Mouse (Mus musculus) frontal cortex, postnatal 14 days (tissue): ENCODE measurements around the gene Ciao2b.

Experiments
- DNase-seq, 2 experiments: peaks; one replicate each; pipeline ENCODE4 v3.0.0; 2022; ENCODE audit warnings: low spot score in 2 of 2

Gene Ciao2b

DNA sequence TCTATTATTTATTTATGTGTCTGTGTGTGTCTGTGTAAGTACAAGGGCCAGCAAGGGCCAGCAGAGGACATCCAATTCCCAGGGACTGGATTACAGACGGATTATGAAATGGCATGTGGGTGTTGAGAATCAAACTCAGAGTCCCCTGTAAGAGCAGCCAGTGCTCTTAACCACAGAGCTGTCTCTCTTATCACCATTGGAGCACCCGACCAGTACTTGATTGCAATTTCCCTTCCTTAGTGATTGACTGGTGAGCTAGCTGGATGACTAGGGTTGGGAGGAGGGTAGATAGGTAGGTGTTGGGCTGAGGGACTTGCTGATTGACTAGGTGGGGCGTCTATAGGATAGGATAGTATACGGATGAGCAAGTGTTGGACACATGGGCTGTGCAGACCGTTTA, 21.0 kb downstream of the Ciao2b start:
- no peak for DNase-seq

DNA sequence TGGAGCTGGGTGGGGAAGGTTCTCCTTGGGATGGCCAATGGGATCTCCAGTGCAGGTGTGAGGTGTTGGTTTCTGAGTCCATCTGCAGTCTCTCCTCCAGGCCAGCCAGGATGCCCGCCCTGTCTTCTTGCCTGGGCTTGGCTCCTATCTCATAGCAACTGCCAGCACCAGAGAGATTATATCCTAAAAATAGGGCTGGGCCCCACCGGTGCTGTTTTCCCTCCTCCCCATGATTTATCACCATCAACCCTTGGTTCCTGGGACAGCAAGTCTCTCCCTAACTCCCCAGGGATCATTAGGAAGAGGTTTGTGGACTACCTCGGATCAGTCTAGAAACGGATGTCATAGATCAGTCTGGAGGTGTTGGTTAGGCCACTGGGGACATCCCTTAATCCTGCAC, 28.6 kb downstream of the Ciao2b start:
- DNase-seq = no peak

DNA sequence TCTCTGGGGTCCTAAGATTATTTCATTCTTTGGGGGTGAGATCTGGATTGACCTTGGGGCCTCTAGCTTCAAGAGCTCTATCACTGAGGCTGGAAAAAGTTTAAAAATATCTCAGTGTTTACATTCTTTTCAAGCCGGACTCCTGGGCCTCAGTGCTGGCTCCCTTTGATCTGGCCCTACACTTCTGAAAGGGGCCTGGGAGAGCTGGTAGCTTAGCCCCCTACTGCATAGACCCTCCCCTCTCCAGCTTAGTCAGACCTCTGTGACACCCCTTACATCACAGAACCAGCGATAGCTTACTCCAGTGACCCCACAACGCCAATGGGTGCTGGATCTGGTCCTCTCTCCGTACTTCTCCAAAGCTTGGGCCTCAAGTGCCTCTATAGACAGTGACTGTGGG, 30.2 kb downstream of the Ciao2b start:
- DNase-seq = no peak

DNA sequence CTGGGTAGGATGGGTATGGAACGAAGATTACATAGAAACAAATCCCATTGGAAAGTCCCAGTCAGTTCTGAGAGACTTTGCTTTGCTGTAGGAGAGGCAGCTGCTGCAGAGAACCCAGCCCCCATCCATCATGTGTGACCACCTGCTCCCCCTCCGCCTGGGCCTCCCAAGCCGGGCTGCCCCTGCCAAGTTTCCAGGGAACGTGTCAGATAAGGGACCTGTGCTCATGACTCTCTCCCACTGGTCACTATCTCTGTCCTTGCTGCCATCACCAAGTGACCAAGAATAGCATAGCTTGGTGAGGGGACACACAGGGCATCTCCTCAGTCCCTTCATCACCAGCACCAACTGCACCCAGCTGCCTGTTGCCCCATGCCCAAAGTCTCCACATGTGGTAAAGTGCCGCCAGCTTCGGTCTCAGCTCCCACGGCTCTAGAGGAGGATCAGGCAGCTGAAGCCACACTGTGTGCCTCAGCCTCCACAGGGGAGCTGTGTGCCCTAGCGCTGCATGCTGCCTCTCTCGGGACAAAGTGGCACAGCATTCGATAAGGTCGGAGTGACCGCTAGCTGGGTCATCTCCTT, 31.5 kb downstream of the Ciao2b start:
- DNase-seq = no peak

DNA sequence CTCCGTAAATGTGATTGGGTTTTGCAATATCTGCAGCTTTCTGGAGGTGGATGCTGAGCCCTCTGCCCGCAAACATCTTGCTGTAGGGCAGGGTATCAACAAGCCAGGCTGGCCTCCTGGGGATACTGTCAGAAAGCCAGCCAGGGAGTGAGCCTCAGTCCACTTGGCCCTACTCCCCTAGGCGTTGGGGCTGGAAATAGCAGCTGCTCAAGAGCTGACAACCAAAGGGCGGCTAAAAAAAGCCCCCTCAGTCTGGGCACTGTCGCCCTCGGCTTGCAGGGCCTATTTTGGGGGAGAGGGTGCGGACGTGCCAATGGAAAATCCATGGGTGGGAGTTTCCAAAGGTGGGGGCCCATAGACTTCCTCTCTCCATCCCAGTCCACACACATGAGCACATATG, 32.5 kb downstream of the Ciao2b start:
- DNase-seq = no peak

DNA sequence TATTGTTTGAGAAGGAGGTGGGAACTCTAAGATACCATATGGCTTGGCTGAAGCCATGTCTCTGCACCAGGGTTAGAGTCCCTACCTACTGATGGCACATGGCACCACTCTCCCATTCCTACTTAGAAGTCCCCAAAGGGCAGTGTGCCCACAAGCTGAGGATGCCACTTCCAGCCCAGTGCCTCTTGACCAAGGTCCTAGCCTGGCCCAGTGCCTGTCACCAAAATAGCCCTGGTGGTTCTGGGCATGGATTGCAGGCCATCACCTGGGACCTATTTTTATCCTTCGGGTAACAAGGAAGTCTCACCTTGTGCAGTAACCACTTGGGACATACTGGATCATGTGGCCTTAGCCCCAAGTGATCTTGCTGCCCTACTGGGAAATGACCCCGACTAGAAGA, 33.8 kb downstream of the Ciao2b start:
- DNase-seq = no peak

DNA sequence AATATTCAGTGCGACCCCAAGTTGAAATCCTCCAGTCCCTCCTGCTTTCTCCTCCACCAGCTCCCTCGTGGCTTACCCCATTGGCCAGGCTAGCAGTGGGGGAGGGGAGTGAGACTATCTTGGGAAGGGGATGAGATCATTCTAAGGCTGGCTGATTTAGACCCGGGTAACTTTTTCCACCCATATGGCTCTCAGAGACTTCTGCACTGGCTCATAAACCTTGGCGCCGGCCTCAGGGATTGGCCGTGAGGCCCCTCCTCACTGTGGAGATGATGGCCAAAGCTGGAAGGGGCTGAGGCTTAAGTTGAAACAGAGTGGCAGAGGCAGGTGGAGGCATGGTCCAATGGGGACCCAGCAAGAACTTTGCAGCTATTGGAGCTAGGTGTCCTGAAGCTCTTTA, 35.4 kb downstream of the Ciao2b start:
- no peak for DNase-seq

DNA sequence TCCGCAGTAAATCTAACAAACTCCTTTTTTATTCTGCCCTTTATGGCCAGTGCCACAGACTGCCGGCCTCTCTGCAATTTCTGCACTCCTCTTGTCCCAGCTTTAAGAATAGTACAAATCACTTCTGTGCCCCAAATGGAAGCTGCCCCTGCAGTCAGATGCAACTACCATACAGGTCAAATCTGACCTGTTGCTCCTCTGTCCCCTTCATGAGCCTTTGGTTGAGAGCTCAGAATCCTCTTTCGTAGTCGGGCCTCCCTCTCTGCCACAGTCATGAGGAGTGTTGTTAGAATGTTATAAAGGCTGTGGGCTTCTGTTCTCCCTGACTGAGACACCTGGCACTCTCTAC, 38.5 kb downstream of the Ciao2b start:
- DNase-seq = no peak

DNA sequence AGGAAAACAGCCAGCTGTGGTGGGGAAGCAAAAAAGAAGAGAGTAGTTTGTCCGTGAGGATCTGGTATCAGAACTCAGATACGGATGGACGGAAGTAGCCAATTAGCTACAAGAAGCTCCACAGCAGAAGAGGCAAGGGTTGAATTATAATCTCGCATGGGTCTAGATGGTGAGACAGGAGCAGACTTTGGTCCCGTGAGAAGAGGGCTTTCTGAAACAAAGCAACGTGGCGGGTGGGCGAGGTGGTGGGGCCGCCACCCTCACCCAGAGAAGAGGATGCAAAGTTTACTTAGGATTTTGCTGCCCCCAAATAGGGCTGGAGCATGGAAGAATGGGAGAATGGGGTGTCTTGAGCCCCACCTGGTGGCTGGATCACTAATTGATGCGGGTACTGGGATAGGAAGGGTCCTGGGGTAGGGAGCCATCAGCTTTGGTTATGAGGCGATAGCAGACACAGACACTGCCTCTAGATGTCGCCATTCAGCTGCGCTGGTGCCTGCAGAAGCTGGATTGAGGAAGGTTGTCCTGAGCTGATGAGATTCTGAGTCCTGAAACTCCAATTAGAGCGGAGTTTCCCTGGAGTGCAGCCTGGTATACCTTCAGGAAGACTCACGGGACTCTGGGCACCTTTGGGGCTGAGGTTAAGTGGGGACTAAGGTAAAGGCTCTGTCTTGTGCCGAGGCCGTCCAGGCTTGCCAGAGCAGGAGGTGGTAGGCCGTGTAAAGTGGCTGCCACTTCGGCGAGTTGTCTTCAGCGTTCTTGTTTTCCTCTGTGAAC, 39.1 kb downstream of the Ciao2b start:
- peak; percentile 75 to 80 for DNase-seq

DNA sequence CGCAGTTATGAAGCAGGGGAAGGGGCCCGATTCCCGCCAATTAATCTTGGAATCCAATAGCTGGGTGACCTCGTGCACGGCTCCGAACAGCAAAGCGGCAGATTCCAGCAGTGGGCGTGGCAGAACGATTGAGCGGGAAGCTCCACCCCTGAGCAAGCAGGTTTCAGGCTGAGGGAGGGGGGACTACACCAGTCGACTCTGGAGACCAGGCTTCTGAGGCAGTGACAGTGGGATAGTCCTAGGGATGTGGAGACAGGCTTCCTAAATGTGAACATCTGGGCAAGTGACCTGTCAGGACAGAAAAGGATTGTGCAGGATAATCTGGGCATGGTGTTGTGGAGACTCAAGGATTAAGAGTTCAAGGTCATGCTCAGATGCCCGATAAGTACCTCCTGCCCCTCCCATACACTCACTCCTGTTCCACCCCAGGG, 39.8 kb downstream of the Ciao2b start:
- DNase-seq = no peak

DNA sequence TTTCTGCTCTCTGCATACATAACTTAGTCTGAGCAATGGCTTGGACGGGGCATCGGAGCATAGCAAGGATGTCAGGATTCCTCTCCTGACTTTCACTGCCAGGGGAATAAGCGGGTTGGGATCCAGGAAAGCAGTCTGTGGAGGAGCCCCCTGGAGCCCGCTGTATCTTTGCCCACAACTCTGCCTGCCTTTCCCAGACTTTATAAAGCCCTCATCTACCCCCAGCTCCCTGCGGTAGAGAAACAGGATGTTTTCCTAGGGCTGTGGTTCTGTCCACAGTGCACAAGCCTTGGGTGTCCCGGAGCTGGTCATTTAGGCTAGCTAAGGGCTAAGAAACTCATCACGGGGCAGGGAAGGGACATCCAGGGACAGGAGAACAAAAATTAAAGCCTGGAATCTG, 40.4 kb downstream of the Ciao2b start:
- no peak for DNase-seq

DNA sequence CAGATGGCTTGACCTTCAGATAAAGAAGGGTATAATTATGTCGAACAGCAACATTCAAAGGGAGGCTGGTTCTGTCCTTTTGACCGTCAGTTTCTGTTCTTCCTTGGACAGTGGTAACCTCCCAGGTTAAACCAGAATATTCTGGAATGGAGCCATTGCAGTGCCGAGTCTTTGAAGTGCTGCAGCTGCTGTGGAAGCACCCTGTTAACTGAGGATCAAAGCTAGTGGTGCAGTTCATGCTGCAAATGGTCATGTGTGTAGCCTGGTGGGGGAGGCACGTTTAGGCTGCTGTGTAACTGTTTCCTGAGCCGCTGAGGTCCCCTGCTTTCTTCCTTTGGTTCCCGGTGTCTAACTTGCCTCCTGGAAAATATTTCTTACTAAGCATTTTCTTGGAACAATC, 43.3 kb downstream of the Ciao2b start:
- no peak for DNase-seq

DNA sequence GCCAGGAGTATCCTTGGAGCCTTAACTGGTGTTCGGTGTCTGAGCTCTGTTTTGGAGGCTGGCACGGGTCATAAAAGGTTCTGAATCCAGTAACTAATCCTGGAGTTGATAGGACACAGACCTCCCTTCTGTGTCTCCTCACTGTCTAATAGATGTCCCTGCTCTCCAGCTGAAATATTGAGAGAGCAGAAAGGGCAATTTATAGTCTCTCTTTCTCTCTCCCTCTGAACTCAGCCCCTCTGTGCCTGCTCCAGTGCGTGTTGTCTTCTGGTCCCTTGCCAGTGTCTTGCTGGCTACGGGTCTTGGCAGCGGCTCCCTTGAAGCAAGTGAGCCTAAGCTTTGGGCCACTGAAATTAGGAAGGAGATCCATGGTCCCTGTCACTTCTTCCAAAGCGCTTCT, 44.1 kb downstream of the Ciao2b start:
- DNase-seq = no peak

DNA sequence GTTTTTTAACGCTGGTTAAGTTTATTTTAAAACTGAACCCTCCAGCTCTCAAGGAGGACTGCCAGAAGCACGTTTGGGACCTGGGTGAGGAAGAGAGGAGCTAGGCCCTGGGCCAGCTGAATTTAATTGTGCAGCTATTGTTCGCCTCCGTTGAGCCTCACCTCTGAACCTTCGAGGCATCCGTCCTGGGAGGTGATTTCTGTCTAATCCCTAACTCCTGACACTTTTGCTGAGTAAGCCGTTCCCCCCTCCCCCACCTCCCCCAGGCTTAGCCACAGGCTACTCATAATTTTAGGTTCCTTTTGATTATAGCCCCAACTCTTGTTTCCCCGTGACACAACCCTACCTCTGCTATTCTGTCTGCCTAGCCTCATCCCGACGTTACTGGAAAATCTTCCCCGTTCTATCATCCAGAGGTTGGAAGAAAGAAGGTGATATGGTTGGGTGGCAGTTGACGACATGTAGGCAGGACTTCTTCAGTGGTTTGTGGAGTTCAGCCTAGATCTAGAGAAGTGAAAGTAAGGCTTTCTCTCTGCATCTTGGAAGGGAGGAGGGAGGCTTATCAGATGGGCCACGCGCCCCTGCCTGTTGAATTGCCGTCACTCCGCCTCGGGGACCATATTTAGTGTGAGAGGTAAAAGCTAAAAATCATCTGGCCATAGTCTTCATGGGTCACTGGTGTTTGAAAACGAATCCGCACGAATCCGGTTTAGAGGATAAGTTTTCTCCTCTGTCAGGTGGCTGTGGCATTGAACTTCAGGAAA, 45.8 kb downstream of the Ciao2b start:
- no peak for DNase-seq

DNA sequence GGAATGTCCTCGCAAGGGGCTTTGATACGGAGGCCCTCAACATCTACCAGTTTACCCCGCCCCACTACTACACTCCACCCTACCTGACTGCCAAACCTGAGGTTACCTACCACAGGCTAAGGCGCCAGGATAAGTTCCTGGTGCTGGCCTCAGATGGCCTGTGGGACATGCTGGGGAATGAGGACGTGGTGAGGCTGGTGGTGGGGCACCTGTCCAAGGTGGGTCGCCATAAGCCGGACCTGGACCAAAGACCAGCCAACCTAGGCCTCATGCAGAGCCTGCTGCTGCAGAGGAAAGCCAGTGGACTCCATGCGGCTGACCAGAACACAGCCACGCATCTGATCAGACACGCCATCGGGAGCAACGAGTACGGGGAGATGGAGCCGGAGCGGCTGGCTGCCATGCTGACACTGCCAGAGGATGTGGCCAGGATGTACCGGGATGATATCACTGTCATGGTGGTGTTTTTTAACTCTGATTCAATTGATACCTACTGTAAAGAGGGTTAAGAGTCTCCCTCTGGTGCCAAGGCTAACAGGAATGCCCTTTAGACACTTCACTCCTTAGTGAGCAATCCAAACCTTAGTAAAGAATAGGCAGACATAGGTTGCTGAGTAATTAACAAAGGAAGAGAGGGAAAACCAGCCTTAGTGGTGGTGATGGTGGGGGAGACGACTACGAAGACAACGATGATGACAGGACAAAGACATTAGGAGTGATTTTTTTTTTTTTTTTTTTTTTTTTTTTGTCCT, 47.0 kb downstream of the Ciao2b start:
- DNase-seq = no peak

DNA sequence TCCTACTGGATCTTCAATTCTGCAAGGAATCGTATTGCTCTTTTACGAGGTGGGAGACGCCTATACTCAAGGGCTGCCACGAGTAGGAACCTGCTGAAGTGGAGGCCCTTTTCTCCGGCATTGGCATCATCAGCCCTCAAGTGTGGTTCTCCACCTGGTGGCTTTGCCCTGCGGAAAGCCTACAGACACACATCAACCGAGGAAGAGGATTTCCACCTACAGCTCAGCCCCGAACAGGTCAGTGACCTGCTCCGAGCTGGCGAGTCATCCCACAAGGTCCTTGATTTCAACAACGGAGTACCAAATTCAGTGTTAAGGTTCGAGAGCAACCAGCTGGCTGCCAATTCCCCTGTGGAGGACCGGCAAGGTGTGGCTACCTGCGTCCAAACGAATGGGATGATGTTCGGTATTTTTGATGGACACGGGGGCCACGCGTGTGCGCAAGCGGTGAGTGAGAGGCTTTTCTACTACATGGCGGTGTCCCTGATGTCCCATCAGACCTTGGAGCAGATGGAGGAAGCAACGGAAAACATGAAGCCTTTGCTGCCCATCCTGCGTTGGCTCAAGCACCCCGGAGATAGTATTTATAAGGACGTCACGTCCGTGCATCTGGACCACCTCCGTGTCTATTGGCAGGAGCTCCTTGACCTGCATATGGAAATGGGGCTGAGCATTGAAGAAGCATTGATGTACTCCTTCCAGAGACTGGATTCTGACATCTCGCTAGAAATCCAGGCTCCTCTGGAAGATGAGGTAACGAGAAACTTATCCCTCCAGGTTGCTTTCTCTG, 48.0 kb downstream of the Ciao2b start:
- no peak for DNase-seq

DNA sequence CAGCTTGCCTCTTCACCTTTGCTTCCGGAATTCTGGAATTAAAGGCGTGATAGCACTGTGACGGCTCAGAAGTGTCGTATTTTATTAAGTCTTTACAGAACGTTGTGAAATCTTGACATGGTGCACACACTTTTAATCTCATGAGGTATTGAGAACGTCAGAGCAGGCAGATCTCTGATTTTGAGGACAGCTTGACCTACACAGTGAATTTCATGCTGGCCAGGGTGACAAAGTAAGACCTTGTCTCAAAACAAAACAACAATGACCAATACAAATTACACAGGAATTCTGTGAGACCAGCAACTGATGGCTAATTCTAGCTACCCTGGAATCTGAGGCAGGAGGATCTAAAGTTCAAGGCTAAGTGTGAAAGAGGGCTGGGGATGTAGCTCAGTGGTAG, 49.2 kb downstream of the Ciao2b start:
- no peak for DNase-seq

DNA sequence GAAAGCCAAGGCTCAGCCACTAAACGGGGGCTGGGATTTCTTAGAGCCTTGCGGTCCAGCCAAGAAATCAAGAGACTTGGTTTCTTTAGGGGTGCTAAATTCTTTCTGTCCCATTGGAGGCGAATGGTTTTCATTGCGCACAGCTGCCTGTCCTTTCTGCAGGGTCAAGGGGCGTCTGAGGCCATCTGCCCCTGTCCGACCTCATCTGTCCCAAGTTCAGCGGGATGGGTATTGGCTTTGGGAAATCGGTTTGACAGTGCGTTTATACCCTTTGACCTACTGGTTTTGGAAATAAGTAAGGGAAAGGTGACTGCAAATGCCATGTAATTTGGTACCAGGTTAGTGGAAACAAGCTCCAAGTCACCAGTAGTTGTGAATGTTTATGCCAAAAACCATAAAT, 49.9 kb downstream of the Ciao2b start:
- no peak for DNase-seq

DNA sequence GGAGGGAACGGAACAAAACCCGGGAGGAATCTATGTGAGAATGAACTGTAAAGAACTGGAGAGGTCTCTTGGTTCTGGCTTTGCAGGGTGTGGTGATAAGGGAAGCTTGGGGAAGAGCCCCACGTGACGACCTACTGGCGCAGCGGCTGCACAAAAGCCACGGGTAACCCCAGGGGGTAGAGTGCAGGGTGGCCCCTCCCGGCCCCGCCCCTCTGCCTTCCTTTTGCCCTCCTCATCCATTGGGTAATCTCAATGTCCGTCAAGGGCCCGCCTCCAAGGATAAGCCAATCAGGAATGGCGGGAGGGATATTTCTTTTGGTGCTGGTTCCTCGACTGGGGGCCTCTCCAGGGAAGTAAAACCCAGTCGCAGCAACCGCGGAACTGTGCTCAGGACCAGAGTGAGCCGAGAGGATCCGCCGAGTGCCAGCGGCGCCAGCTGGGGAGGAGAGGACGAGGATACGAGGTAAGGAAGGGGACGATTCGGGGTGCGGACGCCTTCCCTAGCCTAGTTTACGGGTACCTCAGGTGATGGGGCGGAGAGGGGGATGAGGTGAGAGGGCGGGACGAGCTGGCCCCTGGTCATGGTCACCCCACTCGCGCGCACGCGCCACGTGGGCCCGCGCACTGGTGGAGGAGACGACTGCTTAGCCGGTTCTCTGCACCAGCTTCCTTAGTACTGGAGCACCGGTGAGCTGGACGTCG, 50.5 kb downstream of the Ciao2b start, which contains the start of gene Pdp2:
Pdp2 (plus strand) TSS at position 319 of the 702 bp plus-strand sequence.
- DNase-seq = peak; percentile 88 to 89

DNA sequence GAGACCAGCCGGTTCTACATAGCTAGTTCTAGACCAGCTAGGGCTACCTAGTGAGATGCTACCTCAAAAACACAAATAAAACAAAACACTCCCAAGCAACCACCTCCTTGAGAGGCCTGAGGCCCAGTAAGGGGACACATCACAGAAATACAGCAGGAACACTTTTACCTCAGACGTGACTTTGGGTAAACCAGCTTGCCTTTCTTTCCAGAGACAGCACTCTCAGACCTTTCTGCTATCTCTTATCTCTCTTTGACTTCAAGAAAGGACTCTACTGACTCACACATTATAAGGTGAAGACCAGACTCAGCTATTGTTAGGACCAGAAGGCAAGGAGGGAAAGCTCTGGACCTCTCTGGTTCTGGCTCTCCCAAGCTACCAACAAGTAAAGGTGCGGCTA, 51.5 kb downstream of the Ciao2b start:
- DNase-seq = no peak
